Mouse (Mus musculus) erythroblast, embryonic 14.5 days (primary cell): ENCODE results near the gene Slc38a2.

Experiments used
- GATA1 ChIP-seq: IDR thresholded peaks from 2 replicates; pipeline ENCODE4 v1.6.1; 2012; ENCODE audit warnings: low read length, inconsistent platforms, mixed read lengths
- TAL1 ChIP-seq: IDR thresholded peaks from 3 replicates; pipeline ENCODE4 v1.6.1; 2012; ENCODE audit warnings: low read length, inconsistent platforms, mixed read lengths

GRCm38 (mm10) chr15:96745299-96745698 lies 45.8 kb upstream of the Slc38a2 start:
- TF ChIP-seq TAL1 (no peak), GATA1 (no peak)
